Mouse (Mus musculus): ENCODE results near the gene Tex35.

Gene Tex35

GRCm38 (mm10) chr1:157108580-157108979, at the start of gene Tex35:
Gene Tex35 (minus strand): TSS chr1:157108680.
- DNase-seq (ENCODE audit: low spot score in 2 of 2) = no peak

- DNase-seq (ENCODE audit: low spot score in 2 of 2) = no peak
These were observed 45.3 kb upstream of the Tex35 start for GRCm38 (mm10) chr1:157153781-157154180.

GRCm38 (mm10) chr1:157150107-157150506, 41.6 kb upstream of the Tex35 start:
- no peak for DNase-seq (ENCODE audit: low spot score in 2 of 2)

GRCm38 (mm10) chr1:157144621-157145020, 36.1 kb upstream of the Tex35 start:
- no peak for DNase-seq (ENCODE audit: low spot score in 2 of 2)

GRCm38 (mm10) chr1:157143326-157143932, 34.9 kb upstream of the Tex35 start:
- DNase-seq (ENCODE audit: low spot score in 2 of 2) = no peak

- DNase-seq (ENCODE audit: low spot score in 2 of 2) = no peak
These were observed 32.5 kb upstream of the Tex35 start for GRCm38 (mm10) chr1:157141014-157141413.

GRCm38 (mm10) chr1:157137854-157138241, 29.4 kb upstream of the Tex35 start:
- DNase-seq (ENCODE audit: low spot score in 2 of 2) = no peak

- peak in 1 of 2 experiments; percentile 28 for DNase-seq (ENCODE audit: low spot score in 2 of 2)
These were observed 28.8 kb upstream of the Tex35 start for GRCm38 (mm10) chr1:157137132-157137853.

GRCm38 (mm10) chr1:157128219-157128618, 19.7 kb upstream of the Tex35 start:
- no peak for DNase-seq (ENCODE audit: low spot score in 2 of 2)

GRCm38 (mm10) chr1:157123836-157124235, 15.4 kb upstream of the Tex35 start:
- no peak for DNase-seq (ENCODE audit: low spot score in 2 of 2)

- no peak for DNase-seq (ENCODE audit: low spot score in 2 of 2)
These were observed 10.7 kb upstream of the Tex35 start for GRCm38 (mm10) chr1:157119168-157119567.

GRCm38 (mm10) chr1:157117440-157117839, 9.0 kb upstream of the Tex35 start:
- DNase-seq (ENCODE audit: low spot score in 2 of 2) = no peak

GRCm38 (mm10) chr1:157114492-157114891, 6.0 kb upstream of the Tex35 start:
- no peak for DNase-seq (ENCODE audit: low spot score in 2 of 2)

- DNase-seq (ENCODE audit: low spot score in 2 of 2) = no peak
These were observed 1.9 kb upstream of the Tex35 start for GRCm38 (mm10) chr1:157110287-157110835.

GRCm38 (mm10) chr1:157101122-157101865, 7.2 kb downstream of the Tex35 start:
- DNase-seq (ENCODE audit: low spot score in 2 of 2) = peak; percentile 28 to 40

GRCm38 (mm10) chr1:157095534-157095933, 12.9 kb downstream of the Tex35 start:
- no peak for DNase-seq (ENCODE audit: low spot score in 2 of 2)

GRCm38 (mm10) chr1:157092622-157093021, 15.9 kb downstream of the Tex35 start:
- DNase-seq (ENCODE audit: low spot score in 2 of 2) = no peak

- no peak for DNase-seq (ENCODE audit: low spot score in 2 of 2)
These were observed 16.3 kb downstream of the Tex35 start for GRCm38 (mm10) chr1:157092140-157092539.

GRCm38 (mm10) chr1:157090835-157091234, 17.6 kb downstream of the Tex35 start:
- no peak for DNase-seq (ENCODE audit: low spot score in 2 of 2)

- DNase-seq (ENCODE audit: low spot score in 2 of 2) = peak in 1 of 2 experiments; percentile 58
These were observed 22.1 kb downstream of the Tex35 start for GRCm38 (mm10) chr1:157086097-157086994.

GRCm38 (mm10) chr1:157082931-157083330, 25.5 kb downstream of the Tex35 start:
- no peak for DNase-seq (ENCODE audit: low spot score in 2 of 2)

Data from frontal cortex, postnatal 10 days (tissue).